Mouse (Mus musculus) forelimb bud, embryonic 11.5 days (tissue): ENCODE results near the gene Il10rb.

Experiments used
- DNase-seq: peaks from one replicate; pipeline ENCODE4 v3.0.0-alpha.2; 2012; ENCODE audit warnings: low read depth, low spot score

Gene Il10rb

GRCm38 (mm10) chr16:91405640-91406584 lies at the start of gene Il10rb:
Gene Il10rb, plus strand, starts transcription at chr16:91406164.
- peak; percentile 29 for DNase-seq

DNA sequence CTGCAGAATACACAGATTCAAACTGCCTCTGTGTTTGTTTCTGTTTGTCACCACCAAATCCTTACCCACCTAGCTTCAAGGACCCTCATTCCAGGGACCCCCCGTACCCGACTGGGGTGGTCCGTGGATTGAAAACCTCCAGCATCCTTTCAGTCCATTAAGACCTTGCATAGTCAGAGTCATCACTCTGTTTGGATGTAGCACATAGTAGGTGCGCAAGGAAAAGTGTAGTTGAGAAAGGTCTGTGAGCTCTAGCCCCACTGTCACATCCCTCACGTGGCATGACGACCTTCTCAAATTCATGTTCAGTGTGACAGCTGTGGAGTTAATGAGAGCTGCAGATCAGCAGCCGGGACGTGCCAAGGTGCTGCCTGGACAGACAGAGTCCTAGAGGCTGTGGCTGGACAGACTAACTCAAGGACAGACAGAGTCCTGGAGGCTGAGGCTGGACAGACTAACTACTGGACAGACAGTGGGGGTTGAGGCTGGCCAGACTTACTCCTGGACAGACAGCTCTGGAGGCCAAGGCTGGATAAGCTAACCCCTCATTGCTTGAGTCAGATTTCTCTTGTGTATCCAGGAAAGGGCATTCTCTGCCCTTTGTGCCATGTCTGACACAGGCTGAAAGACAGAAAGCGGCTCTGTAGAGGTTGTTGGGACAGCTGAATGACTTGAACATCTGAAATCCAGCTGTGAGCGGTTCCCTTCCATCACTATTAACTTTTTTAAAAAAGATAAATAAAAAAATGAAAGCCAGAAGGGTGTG lies 49.0 kb upstream of the Il10rb start:
- no peak for DNase-seq

DNA sequence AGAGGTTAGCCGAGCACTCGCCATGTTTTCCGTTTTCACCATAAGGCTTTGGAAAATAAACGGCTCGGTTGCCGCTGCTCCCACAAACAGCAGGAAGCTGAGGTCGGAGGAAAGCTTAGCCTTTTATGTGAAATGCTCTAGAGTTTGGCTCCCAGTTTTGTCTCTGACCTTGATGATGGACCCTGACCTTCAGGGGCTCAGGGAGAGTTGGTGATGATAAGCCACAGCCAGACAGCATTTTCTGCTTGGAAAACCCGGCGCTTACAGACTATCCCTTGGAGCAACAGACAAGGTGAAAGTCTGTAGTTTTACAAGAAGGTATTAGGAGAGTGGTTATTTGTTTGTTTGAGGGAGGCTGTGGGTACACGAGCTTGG lies 48.5 kb upstream of the Il10rb start:
- no peak for DNase-seq

DNA sequence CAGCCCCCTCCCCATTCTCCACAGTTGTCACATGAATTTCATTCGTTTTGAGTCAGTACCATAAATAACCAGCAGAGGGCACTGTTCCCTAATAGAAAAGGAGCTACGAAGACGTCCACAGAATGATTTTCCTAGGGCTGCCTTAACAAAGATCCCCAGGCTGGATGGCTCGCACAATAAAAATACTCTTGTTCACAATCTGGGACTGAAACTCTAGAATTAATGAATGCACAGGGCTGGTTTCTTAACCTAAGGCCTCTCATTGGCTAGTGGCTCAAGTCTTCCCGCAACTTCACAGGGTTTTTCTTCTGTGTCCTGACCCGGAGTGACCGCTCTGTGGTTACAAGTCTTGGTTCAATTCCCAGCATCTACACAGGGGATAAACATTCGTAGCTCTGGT lies 47.4 kb upstream of the Il10rb start:
- DNase-seq, result peak; percentile 89

- no peak for DNase-seq
These were observed 46.4 kb upstream of the Il10rb start for GRCm38 (mm10) chr16:91359531-91359930.

GRCm38 (mm10) chr16:91360162-91360561 lies 45.8 kb upstream of the Il10rb start:
- DNase-seq, result no peak

DNA sequence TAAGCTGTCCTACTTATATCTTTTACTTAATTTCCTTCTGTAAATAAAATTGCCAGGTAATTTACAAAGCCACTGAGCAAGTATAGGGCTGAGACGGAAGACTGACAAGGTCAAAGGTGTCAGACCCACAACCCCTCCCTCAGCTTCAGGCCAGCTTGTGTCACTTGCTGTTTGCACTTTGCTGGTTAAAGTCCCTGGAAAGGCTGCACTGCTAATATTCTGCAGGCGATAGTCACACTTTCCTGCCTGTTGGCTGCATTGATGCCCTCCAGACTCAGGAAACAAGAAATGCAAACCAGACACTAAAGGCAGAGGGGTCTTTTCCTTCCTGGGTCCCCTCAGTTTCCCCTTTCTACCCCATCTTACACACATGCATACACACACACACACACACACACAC lies 44.0 kb upstream of the Il10rb start:
- no peak for DNase-seq

DNA sequence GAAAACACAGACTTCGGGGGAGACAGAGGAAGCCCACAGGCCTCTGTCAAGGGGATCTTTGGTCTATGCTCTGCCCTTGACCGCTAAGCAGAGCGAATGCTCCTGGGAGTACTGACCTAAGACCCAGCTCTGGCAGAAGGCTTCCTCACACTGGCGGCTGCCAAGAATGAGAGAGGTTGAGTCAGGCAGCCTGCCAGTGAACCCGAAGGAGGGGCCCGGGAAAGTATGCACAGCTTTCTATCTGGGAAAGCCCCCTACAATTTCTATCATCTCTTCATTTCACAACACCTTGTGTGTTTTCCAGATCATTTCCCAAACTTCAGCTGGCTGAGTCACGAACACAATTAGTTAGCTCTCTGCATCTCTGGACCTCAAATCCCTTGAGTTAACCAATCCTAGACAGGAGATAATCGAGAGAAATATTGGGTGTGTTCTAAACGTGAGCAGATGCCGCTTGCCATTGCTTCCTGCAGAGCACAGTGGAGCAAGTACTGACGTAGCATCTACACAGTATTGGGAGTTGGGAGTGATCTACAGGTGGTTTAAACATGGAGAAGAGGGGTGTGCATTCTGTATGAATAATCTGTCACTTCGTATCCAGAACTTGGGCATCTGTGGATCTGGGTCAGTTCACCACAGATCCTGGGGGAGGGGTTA lies 43.2 kb upstream of the Il10rb start:
- DNase-seq, result no peak

DNA sequence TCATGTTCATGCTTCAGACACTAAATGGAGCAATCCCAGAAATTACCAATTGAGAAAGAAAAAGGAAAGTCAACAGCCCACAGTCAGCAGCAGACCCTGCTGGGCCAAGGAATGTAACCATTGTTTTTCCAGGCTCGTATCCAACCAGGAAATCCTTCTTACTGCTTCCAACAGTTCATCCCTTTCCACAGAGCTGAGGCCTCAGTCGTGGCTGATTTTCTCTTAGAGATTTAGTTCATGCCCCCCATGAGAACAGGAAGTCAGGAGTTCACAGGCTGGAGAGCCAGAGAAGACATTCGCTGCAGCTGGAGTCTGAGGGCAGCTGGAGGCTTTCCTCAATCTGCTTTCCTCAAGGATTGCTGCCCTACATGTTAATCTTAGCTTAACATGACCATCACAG lies 42.5 kb upstream of the Il10rb start:
- no peak for DNase-seq

GRCm38 (mm10) chr16:91366567-91366966 lies 39.4 kb upstream of the Il10rb start:
- DNase-seq, result no peak

- DNase-seq, result no peak
These were observed 38.9 kb upstream of the Il10rb start for GRCm38 (mm10) chr16:91367066-91367465.

DNA sequence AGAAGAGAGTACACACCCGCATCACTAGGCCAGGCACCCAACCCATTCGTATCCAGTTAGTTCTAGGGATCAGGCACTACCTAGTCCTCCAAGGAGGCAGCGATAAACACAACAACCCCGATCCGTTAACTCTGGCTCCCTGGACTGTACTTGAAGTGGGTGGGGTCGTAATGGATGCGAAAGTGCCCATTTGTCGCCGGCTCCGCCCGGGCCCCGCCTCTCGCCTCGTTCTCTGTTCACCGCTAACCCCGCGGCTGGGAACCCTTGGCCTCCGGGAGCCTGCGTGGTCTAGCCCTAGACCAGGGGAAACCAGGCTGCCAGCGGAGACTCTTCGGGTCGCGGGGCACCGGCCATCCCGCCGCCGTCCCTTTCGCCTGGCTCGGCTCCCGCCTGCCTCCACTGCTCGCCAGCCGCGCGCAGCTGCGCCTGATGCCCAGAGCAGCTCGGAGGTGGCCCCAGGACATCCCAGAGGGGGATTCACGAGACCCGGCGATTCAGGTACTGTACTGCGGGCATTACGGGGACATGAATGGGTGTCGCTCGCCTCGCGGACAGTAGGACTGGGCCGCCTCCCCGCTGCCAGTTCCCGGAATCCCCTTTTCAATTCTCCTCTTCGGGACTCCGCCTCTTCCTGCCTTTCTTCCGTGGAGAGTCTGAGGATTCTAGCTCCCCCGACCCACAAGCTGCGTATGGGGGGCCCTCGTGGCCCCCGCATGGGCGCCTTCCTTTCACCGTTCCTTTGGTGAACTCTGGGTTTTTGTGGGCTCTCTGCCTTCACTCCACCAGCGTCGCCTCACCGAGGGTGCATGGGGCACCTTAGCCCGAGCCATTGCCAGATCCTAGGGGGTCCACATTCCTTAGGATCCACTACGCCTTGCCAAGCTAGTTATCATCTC lies 33.1 kb upstream of the Il10rb start, which contains the start of gene Ifnar2:
TSS of gene Ifnar2 (plus strand) at position 207 of the 896 bp plus-strand sequence.
- DNase-seq, result peak; percentile 62

DNA sequence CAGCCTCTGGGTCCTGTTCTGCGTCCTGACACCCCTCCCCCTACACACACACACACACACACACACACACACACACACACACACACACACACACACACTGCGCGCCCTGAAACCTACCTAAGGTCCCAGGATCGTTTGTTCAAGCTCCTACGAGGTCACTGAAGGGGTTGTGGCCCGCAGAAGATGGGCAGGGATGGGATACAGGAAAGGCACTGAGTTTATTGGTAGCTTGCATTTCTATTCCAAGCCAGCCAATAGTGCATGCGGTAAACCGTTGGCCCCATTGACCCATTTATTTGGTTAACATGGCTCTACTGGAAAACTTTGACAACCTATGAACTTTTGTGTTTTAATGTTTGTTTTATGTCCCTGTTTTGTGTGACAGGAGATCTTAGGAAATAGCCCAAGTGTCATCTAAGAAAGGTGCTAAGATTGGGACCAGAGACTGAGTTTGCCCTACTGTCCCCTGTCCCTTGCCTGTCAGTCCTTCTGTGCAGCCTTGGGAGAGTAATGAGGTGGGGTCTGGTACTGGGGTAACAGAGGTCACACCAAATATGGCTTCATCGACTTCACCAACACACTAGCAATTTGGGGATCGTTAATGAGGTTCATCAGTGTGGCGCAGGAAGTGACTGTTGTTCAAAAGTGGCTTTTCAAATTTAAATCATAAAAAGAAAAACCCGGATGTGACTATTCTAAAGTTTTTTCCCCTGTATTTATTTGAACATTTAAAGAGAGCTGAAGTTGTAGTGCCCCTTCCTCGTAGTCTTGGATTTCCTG lies 32.3 kb upstream of the Il10rb start:
- no peak for DNase-seq

GRCm38 (mm10) chr16:91374253-91374634 lies 31.7 kb upstream of the Il10rb start:
- no peak for DNase-seq

DNA sequence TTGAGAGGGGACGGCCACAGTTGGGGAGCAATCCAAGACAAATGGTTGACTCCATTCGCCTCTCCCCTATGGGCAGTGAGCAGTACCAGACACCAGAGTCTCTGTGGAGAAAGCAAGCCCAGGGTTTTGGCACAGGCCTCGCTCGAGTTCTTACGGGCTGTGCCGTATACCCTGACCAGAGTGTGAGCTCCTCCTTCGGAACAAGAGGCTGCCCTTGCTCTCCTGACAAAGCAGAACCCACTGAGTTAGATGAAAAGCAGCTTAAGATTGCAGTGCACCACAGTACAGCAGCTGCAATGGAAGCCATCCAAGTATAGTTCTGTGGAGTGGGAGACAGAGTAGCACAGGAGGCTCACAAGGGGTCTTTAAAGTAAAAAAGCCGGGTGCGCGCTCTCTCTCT lies 29.3 kb upstream of the Il10rb start:
- DNase-seq, result no peak

GRCm38 (mm10) chr16:91378431-91378986 lies 27.5 kb upstream of the Il10rb start:
- no peak for DNase-seq

DNA sequence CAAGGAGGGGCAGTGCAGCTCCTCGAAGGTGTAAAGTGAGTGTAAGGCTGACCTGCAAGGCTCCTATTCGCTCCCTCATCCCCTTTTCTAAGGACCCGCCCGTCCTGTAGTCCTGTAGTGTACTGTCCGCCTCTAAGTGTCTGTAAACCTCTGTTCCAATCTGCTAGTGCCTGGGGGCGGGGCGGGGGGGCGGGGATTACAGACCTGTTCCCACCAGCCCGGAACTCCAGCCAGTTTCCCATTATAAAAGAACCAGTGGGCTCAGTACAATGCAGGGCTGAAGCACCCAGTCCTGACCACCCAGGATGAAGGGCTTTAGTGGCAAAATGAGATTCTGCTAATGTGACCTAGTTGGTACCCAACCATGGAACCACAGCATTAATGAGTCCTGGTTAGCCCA lies 27.0 kb upstream of the Il10rb start:
- no peak for DNase-seq

GRCm38 (mm10) chr16:91379412-91379811 lies 26.6 kb upstream of the Il10rb start:
- no peak for DNase-seq

- DNase-seq, result no peak
These were observed 25.8 kb upstream of the Il10rb start for GRCm38 (mm10) chr16:91380151-91380550.

- DNase-seq, result no peak
These were observed 24.4 kb upstream of the Il10rb start for GRCm38 (mm10) chr16:91381606-91382005.
